In genomic region chr13:65620199-65620598, GRCm38 (mm10) we compare ENCODE assay signal across 7 mouse cellular contexts.
DNase-seq lines count a peak whose midpoint lies in the region; ATAC-seq and TF ChIP-seq lines count a peak whose summit lies in the region.
"Not testable (repeated sequence)": the region's sequence is repeated elsewhere in the genome, so short reads cannot be mapped to it uniquely, and the experiment has no call there.

No protein-coding gene starts in this region.

- 62% methylated on average over 3 of the region's 3 CpGs for WGBS in liver, embryonic 11.5 days

- TF ChIP-seq EP300 in ES-Bruce4 (IDR thresholded peaks at IDR 0.05; ENCODE audit: insufficient read depth, low read depth, low read length), result peak; percentile 63; the same call in 1 of the 2 replicates

- H3K27me3 ChIP-seq in E14TG2a.4 (ENCODE audit: insufficient read depth, low read length); ES-Bruce4 (ENCODE audit: control insufficient read depth, insufficient read depth, low read length, poor library complexity, severe bottlenecking); liver, embryonic 11.5 days (replicated peaks; ENCODE audit: control insufficient read depth, insufficient read depth, low read length): not testable (repeated sequence)

- H3K9me3 ChIP-seq in E14TG2a.4 (ENCODE audit: low read length); ES-Bruce4 (replicated peaks; ENCODE audit: control insufficient read depth, insufficient read depth, low read length, poor library complexity, severe bottlenecking); ES-E14 (ENCODE audit: control insufficient read depth, insufficient read depth, low read depth, low read length); liver, embryonic 11.5 days (ENCODE audit: control insufficient read depth, low read length): not testable (repeated sequence)

- H3K9ac ChIP-seq in ES-Bruce4 (ENCODE audit: low read depth, poor library complexity, severe bottlenecking); ES-E14 (ENCODE audit: insufficient read depth, low read depth, low read length, poor library complexity, severe bottlenecking); liver, embryonic 11.5 days (ENCODE audit: low read depth, low read length): not testable (repeated sequence)

- not testable (repeated sequence) for TF ChIP-seq POLR2A in ES-Bruce4 (IDR thresholded peaks at IDR 0.05; ENCODE audit: insufficient read depth, low read length)

- peak overlapping the region; percentile 17; the same call in 1 of the 2 replicates for H3K4me3 ChIP-seq in E14TG2a.4 (replicated peaks; ENCODE audit: low read length)
- not testable (repeated sequence) for H3K4me3 ChIP-seq in ES-Bruce4 (ENCODE audit: low read depth, low read length); ES-E14 (ENCODE audit: insufficient read depth in 1 of 2, low read depth in 1 of 2, low read length in 2 of 2, poor library complexity in 1 of 2, severe bottlenecking in 1 of 2); liver, embryonic 11.5 days (ENCODE audit: low read depth, low read length)

- in situ Hi-C loops in ES-E14 (cut with MboI; ENCODE audit: low sequenced_read_pairs in 2 of 2, unreplicated experiment in 2 of 2), result not testable (repeated sequence)

- DNase-seq in ES-CJ7 (ENCODE audit: low read depth, low spot score) (peak; percentile 95), ES-E14 (ENCODE audit: low read depth, low spot score) (peak; percentile 59), R1 (ENCODE audit: low read depth, low spot score) (peak; percentile 97), ZHBTc4 (ENCODE audit: low read depth, low spot score) (peak; percentile 81)
- peak; percentile 8 for DNase-seq in liver, embryonic 11.5 days (ENCODE audit: low spot score)

- ATAC-seq in liver, embryonic 11.5 days (replicated peaks; ENCODE audit: low FRiP score), result not testable (repeated sequence)

- H3K4me2 ChIP-seq in liver, embryonic 11.5 days, result not testable (repeated sequence)

- H3K27ac ChIP-seq in ES-Bruce4 (ENCODE audit: insufficient read depth, low read length); ES-E14 (ENCODE audit: insufficient read depth, low read depth, low read length, poor library complexity, severe bottlenecking); liver, embryonic 11.5 days (ENCODE audit: low read depth, low read length): not testable (repeated sequence)

- H3K4me1 ChIP-seq in E14TG2a.4 (replicated peaks; ENCODE audit: low read depth, low read length); ES-Bruce4 (ENCODE audit: control insufficient read depth, insufficient read depth, low read length); ES-E14 (ENCODE audit: control insufficient read depth in 2 of 2, insufficient read depth in 2 of 2, low read length in 2 of 2, poor library complexity in 1 of 2); liver, embryonic 11.5 days (replicated peaks; ENCODE audit: control insufficient read depth, insufficient read depth, low read length): not testable (repeated sequence)

- H3K36me3 ChIP-seq in E14TG2a.4 (ENCODE audit: insufficient read depth, low read length); ES-Bruce4 (ENCODE audit: control insufficient read depth, insufficient read depth, low read length, poor library complexity, severe bottlenecking); ES-E14 (ENCODE audit: control insufficient read depth, insufficient read depth, low read length, poor library complexity, severe bottlenecking); liver, embryonic 11.5 days (ENCODE audit: control insufficient read depth, insufficient read depth, low read length): not testable (repeated sequence)

- not testable (repeated sequence) for TF ChIP-seq CTCF in E14TG2a.4 (conservative IDR thresholded peaks at IDR 0.05; ENCODE audit: low read length); ES-Bruce4 (IDR thresholded peaks at IDR 0.05; ENCODE audit: low read depth, low read length)

Comparison
In these comparisons a context has a peak if more than half of its experiments do, and no peak if none do; other contexts are left out.
1. DNase-seq: peak in every context shown above with its lines; median percentile 97 in R1; 95 in ES-CJ7; 81 in ZHBTc4; 59 in ES-E14; 8 in liver, embryonic 11.5 days.